Mouse (Mus musculus): Measurements from ENCODE around the gene Kctd15. TPM values are rescaled to one million over a fixed set of nuclear protein-coding genes. Genes with fewer than 3 reads are reported as not detected.

Kctd15 gene
- polyA plus RNA-seq, 1 experiment = not detected

- Histone ChIP-seq H3K27me3 (ENCODE audit: control insufficient read depth) (no peaks in the 10 kb centered on the region), H3K36me3 (ENCODE audit: control insufficient read depth) (no peaks in the 10 kb centered on the region), H3K4me1 (ENCODE audit: control insufficient read depth) (no peaks in the 10 kb centered on the region), H3K4me3 (replicated peaks) (no peak overlapping the region), H3K9me3 (ENCODE audit: control insufficient read depth, low read length) (peaks cover 8% of the 10 kb centered on the region)
- TF ChIP-seq GATA1 (IDR thresholded peaks at IDR 0.05; ENCODE audit: low read length) (no peak), TAL1 (IDR thresholded peaks at IDR 0.05; ENCODE audit: low read length) (no peak)
Observed at GRCm38 (mm10) chr7:34595307-34595565, 61.3 kb downstream of the Kctd15 start.

- no peaks in the 10 kb centered on the region for H3K27me3 ChIP-seq (ENCODE audit: control insufficient read depth)
- no peak for TF ChIP-seq GATA1 (IDR thresholded peaks at IDR 0.05; ENCODE audit: low read length)
- TF ChIP-seq TAL1 (IDR thresholded peaks at IDR 0.05; ENCODE audit: low read length) = no peak
- H3K36me3 ChIP-seq (ENCODE audit: control insufficient read depth) = no peaks in the 10 kb centered on the region
- H3K9me3 ChIP-seq (ENCODE audit: control insufficient read depth, low read length) = peaks cover 9% of the 10 kb centered on the region
- no peaks in the 10 kb centered on the region for H3K4me1 ChIP-seq (ENCODE audit: control insufficient read depth)
- H3K4me3 ChIP-seq (replicated peaks) = no peak overlapping the region
Observed at GRCm38 (mm10) chr7:34594501-34595306, 61.8 kb downstream of the Kctd15 start.

- Histone ChIP-seq H3K4me1 (ENCODE audit: control insufficient read depth) (no peaks in the 10 kb centered on the region), H3K4me3 (replicated peaks) (no peak overlapping the region), H3K27me3 (ENCODE audit: control insufficient read depth) (no peaks in the 10 kb centered on the region), H3K36me3 (ENCODE audit: control insufficient read depth) (no peaks in the 10 kb centered on the region), H3K9me3 (ENCODE audit: control insufficient read depth, low read length) (peaks cover 36% of the 10 kb centered on the region)
- TF ChIP-seq GATA1 (IDR thresholded peaks at IDR 0.05; ENCODE audit: low read length) = no peak
- no peak for TF ChIP-seq TAL1 (IDR thresholded peaks at IDR 0.05; ENCODE audit: low read length)
Observed at GRCm38 (mm10) chr7:34590711-34591110, 65.8 kb downstream of the Kctd15 start.

Other genes with a start within 250 kb of the Kctd15 start
- not detected in 2 replicates for gene Chst8, start 156.0 kb upstream of the Kctd15 start, polyA plus RNA-seq (2012)